ENCODE assay signal across 8 mouse cellular contexts in genomic region chr2:119675215-119675784, GRCm38 (mm10). TPM values are rescaled to one million over a fixed set of nuclear protein-coding genes. Genes with fewer than 3 reads are reported as not detected.
DNase-seq lines count a peak whose midpoint lies in the region; ATAC-seq lines count a peak whose summit lies in the region.

No protein-coding gene starts in this region.

- H3K4me2 ChIP-seq in embryonic facial prominence, embryonic 12.5 days (replicated peaks), result peak overlapping the region; percentile 86

- intact Hi-C loops in gastrocnemius, postnatal 14 days (cut with DNase I; ENCODE audit: low total_unique reads), result no loop called here

- peak overlapping the region; percentile 95 for H3K9ac ChIP-seq in embryonic facial prominence, embryonic 12.5 days

- peak; percentile 48 for ATAC-seq in CD4-positive, CD25-positive, alpha-beta regulatory T cell, adult 4 months
- peak; percentile 84 for ATAC-seq in embryonic facial prominence, embryonic 12.5 days (ENCODE audit: insufficient number of reproducible peaks, insufficient read depth, low FRiP score, low TSS enrichment)

- peak overlapping the region; percentile 62 for H3K27ac ChIP-seq in embryonic facial prominence, embryonic 12.5 days
- H3K27ac ChIP-seq in midbrain, embryonic 10.5 days (replicated peaks), result peak overlapping the region; percentile 93

- peak; percentile 60 for DNase-seq in gastrocnemius, postnatal 14 days
- DNase-seq in gastrocnemius, postnatal 10 days, result no peak
- DNase-seq in induced T-regulatory cell, adult 2 months (ENCODE audit: low read depth), result peak; percentile 76
- DNase-seq in midbrain, embryonic 10.5 days (ENCODE audit: low spot score), result no peak
- no peak for DNase-seq in urinary bladder, postnatal 25 days (ENCODE audit: low spot score)
- DNase-seq in layer of hippocampus, adult 9-11 months, result no peak

- no peaks in the 10 kb centered on the region; the same call in 1 of the 2 replicates for H3K36me3 ChIP-seq in embryonic facial prominence, embryonic 12.5 days
- peaks cover 12% of the 10 kb centered on the region for H3K36me3 ChIP-seq in midbrain, embryonic 10.5 days

- peaks cover 6% of the 10 kb centered on the region for H3K4me1 ChIP-seq in embryonic facial prominence, embryonic 12.5 days
- peaks cover 25% of the 10 kb centered on the region for H3K4me1 ChIP-seq in midbrain, embryonic 10.5 days

- under 1% methylated on average over 39 of the region's 39 CpGs for WGBS in embryonic facial prominence, embryonic 12.5 days
- WGBS in midbrain, embryonic 10.5 days, result under 1% methylated on average over 39 of the region's 39 CpGs

- peak overlapping the region; percentile 100 for H3K4me3 ChIP-seq in embryonic facial prominence, embryonic 12.5 days
- peak overlapping the region; percentile 99 for H3K4me3 ChIP-seq in midbrain, embryonic 10.5 days

- H3K9me3 ChIP-seq in embryonic facial prominence, embryonic 12.5 days, result no peaks in the 10 kb centered on the region
- no peaks in the 10 kb centered on the region for H3K9me3 ChIP-seq in midbrain, embryonic 10.5 days (replicated peaks)

- H3K27me3 ChIP-seq in embryonic facial prominence, embryonic 12.5 days, result no peaks in the 10 kb centered on the region
- 0 out of 2 replicates have a peak, but pooled peaks cover 4% of the 10 kb centered on the region for H3K27me3 ChIP-seq in midbrain, embryonic 10.5 days (ENCODE audit: low read depth, poor library complexity, severe bottlenecking)

RNA-seq across cellular contexts. Expression of gene Rtf1, which starts 0.4 kb away (rescaled TPM):
- 10 to 100 TPM; 22.3 to 23.0 TPM for total RNA-seq in gastrocnemius, postnatal 14 days (2021)
- 10 to 100 TPM; 26.7 to 29.2 TPM for total RNA-seq in gastrocnemius, postnatal 10 days (2021)
- polyA plus RNA-seq in CD4-positive, CD25-positive, alpha-beta regulatory T cell, adult 4 months (2017; shearing (Covaris generic)), result 10 to 100 TPM; 26.8 to 45.0 TPM
- 71.0 and 74.1 TPM in 2 replicates for polyA plus RNA-seq in embryonic facial prominence, embryonic 12.5 days (2016; fragmentation: Nextera tagmentation; extraction: Ambion mirVana)
- 52.0 and 52.4 TPM in 2 replicates for polyA plus RNA-seq in midbrain, embryonic 10.5 days (2016; fragmentation: Nextera tagmentation; extraction: Ambion mirVana)

RNA-seq across cellular contexts. Expression of gene Ndufaf1, which starts 12.7 kb away (rescaled TPM):
- total RNA-seq in gastrocnemius, postnatal 14 days (2021), result 10 to 100 TPM; 40.8 to 47.7 TPM
- 10 to 100 TPM; 36.0 to 40.0 TPM for total RNA-seq in gastrocnemius, postnatal 10 days (2021)
- polyA plus RNA-seq in CD4-positive, CD25-positive, alpha-beta regulatory T cell, adult 4 months (2017; shearing (Covaris generic)), result 10 to 100 TPM; 29.4 to 37.0 TPM
- polyA plus RNA-seq in embryonic facial prominence, embryonic 12.5 days (2016; fragmentation: Nextera tagmentation; extraction: Ambion mirVana), result 46.6 and 50.7 TPM in 2 replicates
- polyA plus RNA-seq in midbrain, embryonic 10.5 days (2016; fragmentation: Nextera tagmentation; extraction: Ambion mirVana), result 46.2 TPM in 2 replicates

RNA-seq across cellular contexts. Expression of gene Oip5, which starts 57.0 kb away (rescaled TPM):
- 1 to 10 TPM in 1 of 2 experiments, under 1 TPM in 1; 0.82 to 1.2 TPM for total RNA-seq in gastrocnemius, postnatal 14 days (2021)
- total RNA-seq in gastrocnemius, postnatal 10 days (2021), result 1 to 10 TPM; 2.5 to 3.4 TPM
- polyA plus RNA-seq in CD4-positive, CD25-positive, alpha-beta regulatory T cell, adult 4 months (2017; shearing (Covaris generic)), result 1 to 10 TPM; 2.6 to 4.6 TPM
- polyA plus RNA-seq in embryonic facial prominence, embryonic 12.5 days (2016; fragmentation: Nextera tagmentation; extraction: Ambion mirVana), result 27.0 and 27.1 TPM in 2 replicates
- polyA plus RNA-seq in midbrain, embryonic 10.5 days (2016; fragmentation: Nextera tagmentation; extraction: Ambion mirVana), result 43.7 and 45.4 TPM in 2 replicates

RNA-seq across cellular contexts. Expression of gene Nusap1, which starts 57.2 kb away (rescaled TPM):
- 1 to 10 TPM; 3.1 TPM for total RNA-seq in gastrocnemius, postnatal 14 days (2021)
- total RNA-seq in gastrocnemius, postnatal 10 days (2021), result 1 to 10 TPM; 6.8 to 8.4 TPM
- polyA plus RNA-seq in CD4-positive, CD25-positive, alpha-beta regulatory T cell, adult 4 months (2017; shearing (Covaris generic)), result 10 to 100 TPM in 1 of 2 experiments, 1 to 10 TPM in 1; 7.6 to 15.0 TPM
- polyA plus RNA-seq in embryonic facial prominence, embryonic 12.5 days (2016; fragmentation: Nextera tagmentation; extraction: Ambion mirVana), result 75.1 and 82.1 TPM in 2 replicates
- 102 and 104 TPM in 2 replicates for polyA plus RNA-seq in midbrain, embryonic 10.5 days (2016; fragmentation: Nextera tagmentation; extraction: Ambion mirVana)

Comparison
In these comparisons a context has a peak if more than half of its experiments do, and no peak if none do; other contexts are left out.
1. DNase-seq: peak in gastrocnemius, postnatal 14 days (single experiment) and induced T-regulatory cell, adult 2 months (single experiment); none in gastrocnemius, postnatal 10 days (single experiment), midbrain, embryonic 10.5 days (single experiment), urinary bladder, postnatal 25 days (single experiment) and layer of hippocampus, adult 9-11 months (single experiment).